Mouse (Mus musculus): ENCODE results near the gene Dock11. TPM values are rescaled to one million over a fixed set of nuclear protein-coding genes. Genes with fewer than 3 reads are reported as not detected.

The Dock11 gene
- total RNA-seq, 2 experiments from 2014 or later: 60.7 to 98.3 TPM

- peak; percentile 99 for ATAC-seq (replicated peaks; ENCODE audit: poor library complexity, severe bottlenecking)
Measured at GRCm38 (mm10) chrX:36082917-36083316, 194.3 kb downstream of the Dock11 start.

- ATAC-seq (replicated peaks; ENCODE audit: poor library complexity, severe bottlenecking): peak; percentile 82
Measured at GRCm38 (mm10) chrX:36088464-36089256, 200.0 kb downstream of the Dock11 start.

GRCm38 (mm10) chrX:36100883-36101282 lies 212.3 kb downstream of the Dock11 start:
- peak; percentile 95 for ATAC-seq (replicated peaks; ENCODE audit: poor library complexity, severe bottlenecking)

- peak; percentile 81 for ATAC-seq (replicated peaks; ENCODE audit: poor library complexity, severe bottlenecking)
Measured at GRCm38 (mm10) chrX:36101318-36101717, 212.7 kb downstream of the Dock11 start.

- ATAC-seq (replicated peaks; ENCODE audit: poor library complexity, severe bottlenecking): peak; percentile 73
Measured at GRCm38 (mm10) chrX:36108601-36109000, 220.0 kb downstream of the Dock11 start.

GRCm38 (mm10) chrX:36111622-36112421 lies 223.2 kb downstream of the Dock11 start, which contains the start of gene Il13ra1:
Il13ra1 (plus strand) TSS chrX:36112110.
- ATAC-seq (replicated peaks; ENCODE audit: poor library complexity, severe bottlenecking): peak; percentile 61

- peak; percentile 17; the same call in 1 of the 2 replicates for ATAC-seq (replicated peaks; ENCODE audit: poor library complexity, severe bottlenecking)
Measured at GRCm38 (mm10) chrX:36112422-36112750, 223.8 kb downstream of the Dock11 start.

- no peak for ATAC-seq (replicated peaks; ENCODE audit: poor library complexity, severe bottlenecking)
Measured at GRCm38 (mm10) chrX:36115171-36115570, 226.5 kb downstream of the Dock11 start.

Other genes starting within 250 kb of the Dock11 start
- 1.0 TPM in 1 of 2 replicates, not detected in the other for gene Il13ra1, start 223.3 kb downstream of the Dock11 start, total RNA-seq (2014; fragmentation: Nextera tagmentation)
- 0.26 and 0.47 TPM in 2 replicates for gene Il13ra1, start 223.3 kb downstream of the Dock11 start, total RNA-seq (2017)